Mouse (Mus musculus): Measurements from ENCODE around the gene Dscaml1. TPM values are rescaled to one million over a fixed set of nuclear protein-coding genes. Genes with fewer than 3 reads are reported as not detected.
A peak's percentile ranks its signal among the peaks of the same experiment; 100 is the strongest.

Gene Dscaml1
- total RNA-seq, 2 experiments from 2014 or later: not detected

GRCm38 (mm10) chr9:45607337-45607736 lies 180.9 kb downstream of the Dscaml1 start:
- intact Hi-C loops (cut with DNase I): no loop called here
- DNase-seq (ENCODE audit: low spot score): peak; percentile 9

GRCm38 (mm10) chr9:45608097-45609031 lies 181.9 kb downstream of the Dscaml1 start:
- DNase-seq (ENCODE audit: low spot score): no peak
- intact Hi-C loops (cut with DNase I): no loop called here

DNA sequence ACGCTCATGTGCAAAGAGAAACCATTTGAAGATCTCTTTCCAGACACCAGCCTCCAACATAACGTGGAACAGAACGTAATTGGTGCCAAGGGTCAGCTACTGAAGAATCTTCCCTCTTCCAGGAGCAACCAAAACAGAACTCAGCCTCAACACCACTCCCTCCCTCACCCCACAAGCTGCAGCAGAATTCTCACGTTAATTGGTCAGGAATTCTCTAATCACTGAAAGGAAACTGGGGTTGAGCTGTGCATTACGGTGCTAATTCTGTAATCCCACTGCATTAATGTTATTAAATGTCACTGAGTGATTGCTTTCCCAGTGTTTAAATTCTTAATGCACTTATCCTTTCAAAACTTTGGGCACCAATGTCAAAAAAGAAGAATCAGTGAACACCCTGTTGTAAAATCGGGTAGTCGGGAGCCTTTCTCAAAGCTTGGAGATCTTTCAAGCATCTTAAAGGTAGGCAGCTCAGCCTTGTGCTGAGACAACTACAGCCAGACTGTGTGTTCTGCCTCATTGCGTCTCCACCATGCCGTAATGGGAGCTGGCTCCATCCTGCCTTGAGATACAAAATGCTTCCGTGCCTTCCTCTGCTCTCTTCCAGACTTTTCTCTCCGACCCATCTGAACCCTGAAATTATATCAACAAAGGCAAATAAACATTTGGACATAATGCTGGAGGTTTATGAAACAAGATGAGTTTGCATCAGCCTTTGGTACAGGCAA lies 184.1 kb downstream of the Dscaml1 start:
- intact Hi-C loops (cut with DNase I): no loop called here

GRCm38 (mm10) chr9:45614616-45615015 lies 188.2 kb downstream of the Dscaml1 start:
- DNase-seq (ENCODE audit: low spot score): no peak
- intact Hi-C loops (cut with DNase I): no loop called here

More for the DNA sequence above, 184.1 kb downstream of the Dscaml1 start:
- no peak for DNase-seq (ENCODE audit: low spot score)

GRCm38 (mm10) chr9:45617889-45618288 lies 191.5 kb downstream of the Dscaml1 start:
- intact Hi-C loops (cut with DNase I): no loop called here
- DNase-seq (ENCODE audit: low spot score): no peak

DNA sequence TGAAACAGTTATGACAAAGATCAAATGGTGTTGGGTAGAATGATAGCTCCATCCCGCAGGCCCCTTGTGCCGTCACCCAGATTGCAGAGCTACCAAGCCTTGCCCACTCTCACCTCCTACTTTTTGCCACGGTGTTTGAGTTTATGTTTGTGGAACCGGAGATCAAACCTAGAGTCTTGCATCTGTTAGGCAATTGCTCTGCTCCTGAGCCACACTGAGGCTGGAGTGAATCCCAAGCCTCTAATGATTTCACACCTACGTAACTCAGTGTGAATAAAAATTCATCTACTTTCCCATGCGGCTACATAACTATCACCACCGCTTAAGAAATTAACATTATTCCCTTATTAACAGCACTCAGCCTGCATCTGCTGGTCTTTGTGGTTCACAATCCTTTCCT lies 192.0 kb downstream of the Dscaml1 start:
- no peak for DNase-seq (ENCODE audit: low spot score)
- intact Hi-C loops (cut with DNase I): no loop called here

DNA sequence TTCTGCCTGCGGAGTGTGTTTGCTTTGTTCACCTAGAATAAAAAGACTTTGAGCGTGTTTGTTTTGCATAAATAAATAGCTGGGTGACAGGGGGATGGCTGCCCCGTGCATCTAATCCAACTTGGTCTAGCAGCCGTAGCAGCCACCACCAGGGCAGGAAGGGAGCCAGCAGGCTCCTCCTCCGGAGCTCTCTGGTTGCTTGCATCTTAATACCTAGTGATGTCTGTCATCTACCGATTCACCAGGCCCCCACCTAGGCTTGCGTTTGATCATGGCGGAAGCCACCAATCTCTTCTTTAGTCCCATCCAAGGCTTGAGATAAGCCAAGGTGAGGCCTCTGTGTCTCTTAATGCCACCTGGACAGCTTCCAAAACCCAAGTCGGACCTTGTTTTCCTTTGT lies 193.6 kb downstream of the Dscaml1 start:
- intact Hi-C loops (cut with DNase I): no loop called here
- DNase-seq (ENCODE audit: low spot score): no peak

DNA sequence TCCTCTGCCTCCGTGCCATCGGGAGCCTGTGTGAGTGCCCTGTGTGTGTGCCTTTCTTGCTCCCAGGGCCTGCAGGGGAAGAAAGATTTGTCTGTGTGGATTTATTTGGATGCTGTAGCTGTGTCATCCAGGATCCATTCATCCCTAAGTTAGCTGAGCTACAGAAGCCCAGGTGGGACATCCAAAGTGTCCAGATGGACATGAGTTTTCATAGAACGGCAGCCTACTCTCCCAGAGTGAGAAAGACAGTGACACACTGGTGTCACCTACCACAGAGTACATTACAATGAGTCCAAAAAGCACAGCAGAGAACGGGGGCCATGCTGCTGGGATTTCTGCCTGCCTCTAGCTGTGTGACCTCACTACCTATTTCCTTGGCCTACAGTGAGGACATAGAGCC lies 194.5 kb downstream of the Dscaml1 start:
- intact Hi-C loops (cut with DNase I): no loop called here
- DNase-seq (ENCODE audit: low spot score): no peak

- intact Hi-C loops (cut with DNase I): no loop called here
- no peak for DNase-seq (ENCODE audit: low spot score)
Observed at GRCm38 (mm10) chr9:45625889-45626446, 199.5 kb downstream of the Dscaml1 start.

- intact Hi-C loops (cut with DNase I): no loop called here
- no peak for DNase-seq (ENCODE audit: low spot score)
Observed at GRCm38 (mm10) chr9:45632520-45632919, 206.1 kb downstream of the Dscaml1 start.

DNA sequence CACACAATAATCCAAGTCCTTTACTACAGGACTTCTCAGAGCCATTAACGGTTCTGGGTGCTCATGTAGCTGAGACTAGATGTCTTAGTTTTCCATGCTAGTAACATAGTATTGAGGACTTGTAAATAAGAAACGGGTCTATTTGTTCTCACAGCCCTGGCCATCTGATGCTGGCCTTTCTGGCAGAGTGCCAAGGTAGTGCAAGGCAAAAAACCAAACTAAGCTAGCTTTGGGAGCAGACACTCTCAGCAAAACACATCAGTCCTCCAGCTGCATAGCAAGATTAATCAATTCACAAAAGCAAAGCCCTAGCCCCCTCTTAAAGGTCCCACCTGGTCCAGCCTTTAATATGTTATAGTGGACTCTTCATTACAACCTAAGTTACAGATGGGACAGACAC lies 206.6 kb downstream of the Dscaml1 start:
- intact Hi-C loops (cut with DNase I): no loop called here
- no peak for DNase-seq (ENCODE audit: low spot score)

GRCm38 (mm10) chr9:45634978-45635377 lies 208.6 kb downstream of the Dscaml1 start:
- intact Hi-C loops (cut with DNase I): no loop called here
- no peak for DNase-seq (ENCODE audit: low spot score)

DNA sequence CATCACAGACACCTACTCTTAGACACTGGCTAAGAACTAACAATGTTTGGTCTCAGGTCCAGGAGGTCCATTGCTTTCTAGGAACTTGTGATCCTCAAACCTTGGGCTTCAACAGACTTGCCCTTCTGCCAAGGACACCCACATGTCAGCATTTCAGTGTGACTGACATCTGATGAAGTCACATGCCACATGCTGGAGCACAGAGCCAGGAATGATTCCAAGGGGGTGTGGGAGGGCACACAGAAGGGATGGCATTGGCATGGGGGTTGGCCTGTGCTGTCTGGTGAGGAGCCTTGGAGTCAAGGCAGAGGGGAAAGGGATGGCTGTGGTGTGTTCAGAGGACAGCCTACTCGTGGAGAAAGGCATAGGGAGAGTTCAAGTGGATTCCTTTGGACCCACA lies 210.9 kb downstream of the Dscaml1 start:
- intact Hi-C loops (cut with DNase I): no loop called here
- no peak for DNase-seq (ENCODE audit: low spot score)

DNA sequence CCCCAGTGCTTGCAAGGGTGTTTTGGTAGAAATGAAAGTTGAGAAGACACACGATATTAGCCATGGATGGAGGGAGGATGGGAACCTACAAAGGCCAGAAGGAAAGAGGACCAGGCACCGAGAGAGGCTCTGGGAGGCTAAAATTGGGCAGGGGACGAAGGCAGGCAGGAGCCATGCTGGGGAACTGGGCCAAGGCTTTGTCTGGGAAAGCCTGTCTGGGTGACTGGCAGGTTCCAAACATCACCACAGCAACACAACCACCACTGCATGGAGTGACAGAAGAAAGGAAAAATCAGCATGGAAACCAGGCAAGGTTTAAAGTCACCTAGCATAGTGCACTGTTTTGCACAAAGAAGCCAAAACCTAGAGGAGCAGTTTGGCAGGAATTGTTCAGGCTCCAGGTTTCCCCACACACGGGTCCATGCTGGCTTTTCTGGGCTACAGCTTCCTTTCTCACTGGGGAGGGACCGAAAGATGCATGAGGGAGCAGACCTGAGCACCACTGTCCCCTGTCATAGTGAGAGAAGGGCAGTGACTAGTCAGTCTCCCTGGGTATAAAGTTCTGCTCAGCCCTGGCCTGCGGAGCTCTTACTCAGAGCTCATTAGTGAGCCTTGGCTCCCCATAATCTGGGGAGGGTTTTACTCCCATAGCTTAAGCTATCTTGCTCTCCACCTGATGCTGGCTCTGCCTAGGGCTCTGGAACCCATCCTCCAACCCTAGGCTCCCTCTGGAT lies 211.9 kb downstream of the Dscaml1 start:
- DNase-seq (ENCODE audit: low spot score): no peak
- intact Hi-C loops (cut with DNase I): no loop called here

- intact Hi-C loops (cut with DNase I): no loop called here
Observed at GRCm38 (mm10) chr9:45644833-45645388, 218.5 kb downstream of the Dscaml1 start.

DNA sequence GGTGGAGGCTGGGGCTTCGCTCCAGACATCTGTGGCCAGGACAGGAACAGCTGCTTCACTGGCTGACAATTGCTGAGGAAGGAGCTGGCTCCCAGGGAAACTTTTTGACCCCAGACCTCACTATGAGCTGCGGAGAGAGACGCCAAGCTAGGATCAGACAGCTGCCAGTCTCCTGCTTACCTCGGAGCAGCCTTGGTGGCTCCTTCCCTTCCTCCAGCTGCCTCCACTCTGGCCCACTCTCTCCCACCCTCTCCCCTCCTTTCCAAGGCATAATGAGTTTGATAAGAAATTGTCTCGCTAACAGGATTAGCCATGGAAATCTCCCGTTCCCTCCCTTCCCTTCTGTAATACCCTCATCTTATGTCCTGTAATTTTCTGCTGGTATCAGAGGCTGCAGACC lies 219.1 kb downstream of the Dscaml1 start:
- no peak for DNase-seq (ENCODE audit: low spot score)
- intact Hi-C loops (cut with DNase I): no loop called here

More at GRCm38 (mm10) chr9:45644833-45645388, 218.5 kb downstream of the Dscaml1 start:
- no peak for DNase-seq (ENCODE audit: low spot score)

- intact Hi-C loops (cut with DNase I): no loop called here
Observed at GRCm38 (mm10) chr9:45651078-45651809, 224.8 kb downstream of the Dscaml1 start.

DNA sequence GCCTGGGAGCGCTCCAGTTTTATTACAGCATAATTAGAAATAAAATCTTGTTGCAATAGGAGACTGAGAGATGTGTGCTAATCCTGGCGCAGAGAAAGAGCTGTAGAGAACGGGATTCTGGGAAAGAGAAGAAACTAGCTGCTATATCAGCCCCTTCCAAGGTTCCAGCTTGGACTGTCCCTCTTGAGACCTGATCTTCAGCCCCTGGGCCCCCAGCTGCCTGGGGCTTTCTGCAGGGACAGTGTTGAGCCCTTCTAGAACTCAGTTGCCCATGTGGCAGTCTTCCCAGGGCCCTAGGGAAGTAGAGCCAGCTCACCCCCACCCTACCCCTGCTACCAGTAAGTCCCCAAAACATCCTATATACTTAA lies 225.4 kb downstream of the Dscaml1 start:
- intact Hi-C loops (cut with DNase I): no loop called here
- no peak for DNase-seq (ENCODE audit: low spot score)

More at GRCm38 (mm10) chr9:45651078-45651809, 224.8 kb downstream of the Dscaml1 start:
- no peak for DNase-seq (ENCODE audit: low spot score)

Measured in heart, postnatal 25 days (tissue).